Mouse (Mus musculus) layer of hippocampus, adult 2 months (tissue): ENCODE data around the gene S100a8. TPM values are rescaled to one million over a fixed set of nuclear protein-coding genes. Genes with fewer than 3 reads are reported as not detected.

Experiments used
- DNase-seq, 2 experiments: peaks; one replicate each; pipeline ENCODE4 v3.0.0; 2022; ENCODE audit warnings: low spot score in 2 of 2
- H3K27ac ChIP-seq: fragments of 200-600 bp; 2 replicates; pipeline ENCODE4 v1.8.1; 2022
- H3K4me3 ChIP-seq: fragments of 200-600 bp; 2 replicates; pipeline ENCODE4 v1.8.1; 2022; ENCODE audit warnings: mild to moderate bottlenecking
- CTCF ChIP-seq: fragments of 200-600 bp; conservative IDR thresholded peaks from 2 replicates; pipeline ENCODE4 v1.8.1; 2022; ENCODE audit warnings: antibody characterized with exemption, mild to moderate bottlenecking, moderate library complexity
- total RNA-seq, 2 experiments: library from RNA; stranded (reverse); gene quantifications; 2 replicates each; pipeline ENCODE4 v1.2.3; 2021

The S100a8 gene
- total RNA-seq, 2 experiments from 2014 or later: not detected

DNA sequence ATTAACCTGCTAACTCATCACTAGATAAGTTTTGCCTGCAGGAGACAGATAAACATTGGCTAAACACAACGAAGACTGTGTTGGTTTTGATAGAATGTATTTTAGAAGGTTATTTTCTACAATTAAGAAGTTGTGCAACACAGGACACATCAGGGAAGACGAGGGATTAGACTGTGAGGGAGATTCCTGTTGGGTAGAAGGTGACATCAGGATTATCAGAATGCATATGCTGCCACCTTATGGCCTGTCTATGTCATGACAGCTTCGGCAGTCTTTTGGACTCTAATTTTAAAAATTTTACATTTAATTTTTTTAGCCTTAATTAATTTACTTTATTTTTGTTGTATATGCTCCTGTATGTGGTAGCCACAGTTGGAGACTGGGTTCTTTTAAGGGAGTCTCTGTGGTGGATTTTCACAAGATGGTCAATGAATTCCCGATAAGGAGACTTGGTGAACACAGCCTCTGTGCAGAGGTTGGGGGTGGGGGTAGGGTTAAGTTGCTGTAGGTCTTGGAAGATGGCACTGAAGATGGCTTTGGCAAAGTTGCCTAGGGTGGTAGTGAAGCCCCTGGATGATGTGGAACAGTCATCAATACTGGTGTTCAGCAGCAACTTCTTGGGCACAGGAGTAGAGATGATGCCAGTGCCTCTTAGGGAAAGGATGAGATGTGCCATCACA, 39.9 kb downstream of the S100a8 start:
- H3K4me3 ChIP-seq: no peak overlapping the region
- peak; percentile 94 for TF ChIP-seq CTCF
- no peak overlapping the region for H3K27ac ChIP-seq
- DNase-seq: peak; percentile 10 to 30

DNA sequence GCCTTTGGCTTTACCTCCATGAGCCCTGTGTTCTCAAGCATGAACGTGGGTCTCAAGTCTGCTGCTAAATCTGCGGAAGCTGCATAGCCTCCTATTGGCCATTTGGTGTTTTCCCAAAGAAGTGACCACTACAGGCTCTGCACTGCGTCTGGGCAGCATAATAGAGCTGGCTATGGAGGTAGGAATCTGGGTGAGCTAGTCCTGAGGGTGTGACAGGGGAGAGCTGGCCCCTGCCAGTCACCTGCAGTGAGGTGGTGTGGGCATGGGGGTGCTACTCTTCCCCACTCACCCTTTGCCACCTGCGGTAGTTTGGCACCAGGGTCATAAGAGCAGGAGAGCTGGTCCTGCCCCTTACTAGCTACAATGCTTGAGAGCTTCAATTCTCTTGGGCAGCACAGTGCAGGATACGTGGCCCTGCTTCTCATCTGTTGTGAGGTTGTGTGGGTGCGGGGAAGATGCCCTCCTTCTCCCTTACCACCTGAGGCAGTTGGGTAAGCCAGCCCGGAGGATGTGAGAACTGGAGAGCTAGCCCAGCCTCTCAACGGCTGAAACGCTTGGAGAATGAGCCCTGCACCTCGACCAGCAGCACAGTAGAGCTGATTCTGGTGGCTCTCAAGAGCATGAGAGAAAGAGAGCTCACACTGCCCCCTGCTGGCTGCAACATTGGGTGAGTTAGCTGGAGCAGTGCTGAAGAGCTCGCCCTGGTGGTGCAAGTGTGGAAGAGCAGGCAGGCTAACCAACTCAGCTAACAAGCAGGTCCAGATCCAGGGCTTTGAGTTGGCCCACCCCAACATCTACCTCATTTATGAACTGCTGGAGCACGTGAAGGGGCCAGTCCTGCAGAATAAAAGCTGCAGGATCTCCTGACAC, 41.0 kb downstream of the S100a8 start:
- Histone ChIP-seq H3K27ac (no peak overlapping the region), H3K4me3 (no peak overlapping the region)
- peak; percentile 99 for TF ChIP-seq CTCF
- DNase-seq: peak; percentile 76 to 86

Other genes with a start within 250 kb of the S100a8 start
- 10 to 100 TPM; 74.1 to 75.4 TPM for gene Ints3, start 235.4 kb upstream of the S100a8 start, total RNA-seq
- 1 to 10 TPM; 6.5 to 7.4 TPM for gene Npr1, start 203.1 kb upstream of the S100a8 start, total RNA-seq
- gene Ilf2, start 192.9 kb upstream of the S100a8 start, total RNA-seq: 10 to 100 TPM; 85.4 to 88.0 TPM
- gene Snapin, start 177.9 kb upstream of the S100a8 start, total RNA-seq: 10 to 100 TPM; 53.4 to 54.5 TPM
- gene Chtop, start 159.5 kb upstream of the S100a8 start, total RNA-seq: 100 to 1,000 TPM; 152 to 153 TPM
- gene S100a1, start 154.6 kb upstream of the S100a8 start, total RNA-seq: 10 to 100 TPM; 89.9 to 92.1 TPM
- gene S100a13, start 154.5 kb upstream of the S100a8 start, total RNA-seq: 10 to 100 TPM; 20.2 to 20.6 TPM
- gene S100a14, start 142.1 kb upstream of the S100a8 start, total RNA-seq: under 1 TPM; 0.49 to 0.95 TPM
- gene S100a16, start 131.7 kb upstream of the S100a8 start, total RNA-seq: 10 to 100 TPM; 79.0 to 82.8 TPM
- under 1 TPM; 0.64 to 0.79 TPM for gene S100a3, start 108.4 kb upstream of the S100a8 start, total RNA-seq
- gene S100a2, start 78.7 kb upstream of the S100a8 start, total RNA-seq: not detected
- not detected for gene Gm42674, start 67.1 kb upstream of the S100a8 start, total RNA-seq
- 1 to 10 TPM; 3.4 to 5.7 TPM for gene S100a4, start 65.2 kb upstream of the S100a8 start, total RNA-seq
- gene S100a5, start 60.5 kb upstream of the S100a8 start, total RNA-seq: not detected
- gene S100a6, start 56.1 kb upstream of the S100a8 start, total RNA-seq: 10 to 100 TPM; 18.4 to 21.8 TPM
- under 1 TPM; 0.37 to 0.67 TPM for gene S100a7a, start 15.0 kb upstream of the S100a8 start, total RNA-seq
- not detected for gene S100a9, start 26.7 kb downstream of the S100a8 start, total RNA-seq
- gene Pglyrp4, start 57.9 kb downstream of the S100a8 start, total RNA-seq: not detected
- gene Gm5849, start 108.9 kb downstream of the S100a8 start, total RNA-seq: not detected